Mouse (Mus musculus) adipocyte (in vitro differentiated cells): ENCODE measurements at regions not wholly inside any gene's neighbourhood (a gene's known extent, or its start where the extent isn't known, plus 50 kb on each side); places are given as distances from the start of the nearest gene placed in this dataset.

ENCODE experiments used
- DNase-seq: peaks from one replicate; pipeline ENCODE4 v3.0.0-alpha.2; 2016; ENCODE audit warnings: low spot score

GRCm38 (mm10) chr4:152928422-152928985 lies 450.8 kb upstream of the Kcnab2 start:
- DNase-seq, result no peak

- DNase-seq, result no peak
Observed at GRCm38 (mm10) chr4:152920261-152920660, 442.6 kb upstream of the Kcnab2 start.

GRCm38 (mm10) chr4:152919851-152920250 lies 442.2 kb upstream of the Kcnab2 start:
- DNase-seq, result no peak

GRCm38 (mm10) chr4:152916576-152916975 lies 438.9 kb upstream of the Kcnab2 start:
- DNase-seq, result no peak

DNA sequence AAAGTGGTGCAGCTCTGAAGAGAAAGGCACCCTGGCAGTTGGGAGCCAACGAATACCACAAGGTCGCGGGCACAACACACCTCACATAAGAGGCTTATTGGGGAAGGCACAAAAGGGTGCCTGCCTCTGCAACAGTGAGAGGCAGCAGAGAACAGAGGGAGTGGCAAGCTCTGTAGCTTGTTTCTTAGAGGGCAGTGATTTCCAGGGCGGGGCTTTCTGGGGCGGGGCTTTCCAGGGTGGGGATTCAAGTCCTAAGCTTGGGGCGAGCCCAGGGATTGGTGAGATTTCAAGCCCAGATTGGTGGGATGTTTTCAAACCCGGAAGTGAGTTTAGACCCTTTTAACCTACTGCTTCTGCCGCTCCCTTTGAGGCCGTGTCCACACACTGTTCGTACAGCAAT lies 435.8 kb upstream of the Kcnab2 start:
- no peak for DNase-seq

- DNase-seq, result no peak
Observed at GRCm38 (mm10) chr4:152912846-152913245, 435.2 kb upstream of the Kcnab2 start.

DNA sequence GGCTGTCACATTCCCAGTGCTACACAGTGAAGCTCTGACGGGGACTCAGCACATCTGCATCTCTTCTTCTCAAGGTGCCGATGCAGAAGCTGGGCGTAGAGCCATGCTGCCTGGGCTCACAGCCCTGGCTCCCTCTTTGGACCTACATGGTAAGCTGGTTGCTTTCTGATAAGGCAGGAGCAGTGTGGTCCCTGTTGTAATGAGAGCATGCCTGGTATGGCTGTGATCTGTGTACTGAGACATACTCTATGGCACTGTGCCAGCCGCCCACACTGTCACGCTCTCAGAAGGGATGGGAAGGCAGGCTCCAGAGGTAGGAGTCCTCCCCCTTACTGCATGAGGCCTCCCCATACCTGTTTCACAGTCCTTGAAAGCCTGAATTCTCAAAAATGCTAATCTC lies 430.6 kb upstream of the Kcnab2 start:
- no peak for DNase-seq

DNA sequence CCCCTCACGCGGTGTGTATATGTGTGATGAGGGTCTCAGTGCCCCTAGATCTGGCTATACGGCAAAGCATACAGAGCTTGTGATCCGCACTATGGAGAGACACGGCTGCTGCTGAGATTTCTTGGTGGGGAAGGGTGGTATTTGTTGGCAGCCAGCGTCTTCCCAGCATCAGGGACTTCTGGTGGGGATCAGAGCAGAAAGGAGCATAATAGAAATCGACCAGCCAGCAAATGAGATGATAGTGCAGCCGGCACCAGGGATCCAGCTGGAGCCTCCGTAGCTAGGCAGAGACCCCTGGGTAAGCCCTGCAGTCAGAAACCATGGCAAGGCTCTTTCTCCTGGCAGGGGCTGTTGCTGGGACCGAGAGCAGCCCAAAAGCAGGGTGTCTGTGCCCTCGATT lies 425.2 kb upstream of the Kcnab2 start:
- DNase-seq, result no peak

GRCm38 (mm10) chr4:152900049-152900448 lies 422.4 kb upstream of the Kcnab2 start:
- no peak for DNase-seq

GRCm38 (mm10) chr4:152895076-152895475 lies 417.4 kb upstream of the Kcnab2 start:
- no peak for DNase-seq

- DNase-seq, result no peak
Observed at GRCm38 (mm10) chr4:152892997-152893396, 415.3 kb upstream of the Kcnab2 start.

DNA sequence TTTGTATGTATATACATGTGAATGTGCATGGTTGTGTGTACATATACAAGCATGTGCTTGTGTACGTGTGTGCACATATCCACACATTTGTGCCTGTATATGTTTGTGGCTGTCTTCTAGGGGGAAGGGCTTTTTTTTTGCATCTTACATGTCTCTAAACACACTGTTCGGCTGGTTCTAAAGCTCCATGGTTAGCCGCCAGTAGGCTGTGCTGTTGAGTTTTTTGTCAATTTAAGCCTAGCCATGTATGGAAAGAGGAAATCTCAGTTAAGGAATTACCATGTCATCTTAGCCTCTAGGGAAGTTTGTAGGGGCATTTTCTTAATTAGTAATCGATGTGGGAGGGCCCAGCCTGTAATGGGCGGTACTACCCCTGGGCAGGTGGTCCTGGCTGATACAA lies 411.5 kb upstream of the Kcnab2 start:
- no peak for DNase-seq

- DNase-seq, result no peak
Observed at GRCm38 (mm10) chr4:152888306-152888705, 410.6 kb upstream of the Kcnab2 start.

- no peak for DNase-seq
Observed at GRCm38 (mm10) chr4:152886773-152887172, 409.1 kb upstream of the Kcnab2 start.

DNA sequence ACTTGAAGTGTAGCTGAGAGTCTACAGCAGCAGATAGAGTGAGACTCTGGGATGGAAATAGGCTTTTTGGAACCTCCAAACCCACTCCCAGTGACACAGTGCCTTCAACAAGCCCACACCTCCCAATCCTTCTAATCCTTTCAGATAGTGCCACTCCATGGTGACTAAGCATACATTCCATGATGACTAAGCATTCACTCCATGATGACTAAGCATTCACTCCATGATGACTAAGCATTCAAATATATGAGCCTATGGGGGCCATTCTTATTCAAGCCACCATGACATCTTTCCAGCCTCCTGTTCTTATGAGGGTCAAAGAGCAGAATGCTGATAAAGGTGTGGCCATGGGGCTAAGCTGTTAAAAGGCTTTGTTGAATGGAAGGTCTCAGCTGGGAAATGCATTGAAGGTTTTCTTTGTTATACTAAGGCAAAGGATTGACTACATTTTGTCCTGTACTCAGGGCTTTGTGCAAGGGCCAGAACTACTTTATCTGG lies 403.8 kb upstream of the Kcnab2 start:
- no peak for DNase-seq

GRCm38 (mm10) chr4:152880368-152880767 lies 402.7 kb upstream of the Kcnab2 start:
- DNase-seq, result no peak

GRCm38 (mm10) chr4:152878941-152879340 lies 401.3 kb upstream of the Kcnab2 start:
- no peak for DNase-seq

DNA sequence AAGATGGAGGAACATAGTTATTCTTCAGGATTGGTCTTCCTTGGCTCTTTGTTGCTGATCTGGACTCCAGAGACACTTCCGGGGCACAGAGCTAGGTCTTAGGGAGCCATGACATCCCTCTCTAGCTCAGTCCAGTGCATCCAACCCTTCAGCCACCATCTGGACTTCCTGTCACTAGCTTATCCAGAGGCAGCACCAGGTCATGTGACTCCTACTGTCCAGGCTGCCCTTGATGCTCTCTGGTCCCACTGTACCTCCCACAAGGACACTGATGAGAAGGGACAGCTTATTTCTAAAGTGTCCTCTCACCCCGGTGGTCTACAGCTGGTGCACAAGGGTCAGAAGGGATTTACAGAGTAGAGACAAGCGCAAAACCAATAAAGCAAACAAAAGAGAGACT lies 400.7 kb upstream of the Kcnab2 start:
- DNase-seq, result no peak

GRCm38 (mm10) chr4:152870046-152870445 lies 392.4 kb upstream of the Kcnab2 start:
- DNase-seq, result no peak

- no peak for DNase-seq
Observed at GRCm38 (mm10) chr4:152865894-152866293, 388.2 kb upstream of the Kcnab2 start.

DNA sequence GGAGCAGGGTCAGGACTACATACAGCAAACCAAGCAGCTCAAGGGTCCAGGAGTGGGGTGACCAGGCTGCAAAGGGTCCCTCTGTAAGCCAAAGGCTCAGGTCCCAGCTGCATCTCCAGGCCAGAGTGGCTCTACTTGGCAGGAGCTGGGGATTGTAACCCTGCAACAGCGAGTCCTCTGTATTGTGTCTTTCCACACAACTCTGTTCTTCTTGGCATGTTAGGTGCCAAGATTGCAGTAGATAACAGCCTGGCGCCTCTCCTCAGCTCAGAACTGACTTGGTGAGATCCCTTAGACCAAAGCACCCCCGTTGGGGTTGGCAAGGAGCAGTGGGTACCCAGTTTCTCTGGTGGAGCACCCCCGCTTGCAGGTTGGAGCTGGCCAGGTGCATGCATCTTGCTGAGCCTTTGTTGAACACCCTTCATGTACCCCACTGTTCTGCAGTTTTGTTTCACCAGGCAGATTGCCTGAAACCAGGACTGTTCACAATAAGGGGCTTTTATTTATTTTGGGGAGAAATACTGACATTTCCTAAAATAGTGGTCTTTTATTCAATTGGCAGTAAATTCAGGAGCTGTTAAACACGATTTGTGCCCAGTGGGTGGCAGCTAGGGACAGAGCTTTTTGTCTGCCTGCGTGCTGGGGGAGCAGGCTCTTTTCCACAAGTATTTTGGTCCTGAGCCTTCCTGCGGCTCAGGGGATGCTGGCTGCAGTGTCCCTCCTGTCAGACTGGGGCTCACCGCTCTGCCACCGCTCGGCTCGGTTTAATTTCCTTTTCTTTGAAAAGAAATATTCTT lies 385.3 kb upstream of the Kcnab2 start:
- no peak for DNase-seq

GRCm38 (mm10) chr4:152859161-152859560 lies 381.5 kb upstream of the Kcnab2 start:
- DNase-seq, result no peak

DNA sequence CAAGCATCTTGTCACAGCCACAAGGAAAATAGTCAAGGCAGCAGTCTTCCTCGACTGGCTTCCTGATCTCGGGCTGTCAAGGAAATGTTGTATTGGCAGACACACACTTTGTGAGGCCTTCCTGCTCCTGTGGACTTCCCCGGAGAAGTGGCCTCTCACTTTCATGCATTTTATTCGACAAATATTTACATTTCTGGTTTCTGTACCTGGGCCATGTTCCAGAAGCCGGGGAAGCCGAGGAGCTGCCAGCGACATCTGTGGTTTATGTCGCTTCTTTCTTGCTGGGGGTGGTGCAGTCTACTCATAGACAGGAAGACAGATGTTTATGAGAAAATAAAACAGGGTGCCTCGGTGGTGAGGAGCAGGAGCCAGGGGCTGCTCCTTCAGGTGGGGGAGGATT lies 372.5 kb upstream of the Kcnab2 start:
- DNase-seq, result no peak

DNA sequence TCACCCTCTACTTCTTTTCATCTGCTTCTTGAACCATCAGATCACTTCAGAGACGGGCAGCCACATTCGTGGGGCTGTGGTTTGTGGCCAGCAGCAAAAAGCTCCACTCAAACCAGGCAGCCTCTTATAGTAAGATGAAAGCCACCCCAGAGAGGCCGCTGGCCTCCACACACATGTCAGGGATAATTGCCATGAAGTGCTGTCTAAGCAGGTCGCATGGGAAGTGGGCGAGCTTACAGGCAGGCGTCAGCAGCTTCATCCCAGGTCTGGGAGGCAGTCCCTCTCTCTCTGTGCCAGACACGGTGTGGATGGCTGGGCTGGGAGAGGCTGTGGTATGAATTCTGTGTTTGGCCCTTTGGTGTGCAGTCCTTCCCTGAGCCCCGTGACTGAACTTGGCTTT lies 358.4 kb upstream of the Kcnab2 start:
- no peak for DNase-seq
